Mouse (Mus musculus) natural killer cell, adult 2 months (primary cell): ENCODE measurements around the gene Gm7271.

ENCODE experiments used
- DNase-seq, 2 experiments: peaks; one replicate each; pipeline ENCODE4 v3.0.0; 2022; ENCODE audit warnings: low spot score in 2 of 2

The Gm7271 gene

GRCm38 (mm10) chr5:76483811-76484210 lies at the start of gene Gm7271:
TSS of gene Gm7271 (plus strand) at chr5:76484040.
- DNase-seq: no peak

GRCm38 (mm10) chr5:76437100-76437499 lies 46.7 kb upstream of the Gm7271 start:
- no peak for DNase-seq

- DNase-seq: no peak
These were observed 46.1 kb upstream of the Gm7271 start for GRCm38 (mm10) chr5:76437696-76438095.

- DNase-seq: no peak
These were observed 42.4 kb upstream of the Gm7271 start for GRCm38 (mm10) chr5:76441431-76441830.

- DNase-seq: no peak
These were observed 8.9 kb upstream of the Gm7271 start for GRCm38 (mm10) chr5:76474931-76475330.

GRCm38 (mm10) chr5:76476873-76477272 lies 7.0 kb upstream of the Gm7271 start:
- no peak for DNase-seq

- no peak for DNase-seq
These were observed 6.1 kb upstream of the Gm7271 start for GRCm38 (mm10) chr5:76477764-76478163.

- DNase-seq: no peak
These were observed 11.3 kb downstream of the Gm7271 start for GRCm38 (mm10) chr5:76495126-76495525.

GRCm38 (mm10) chr5:76522446-76522845 lies 38.6 kb downstream of the Gm7271 start:
- no peak for DNase-seq

GRCm38 (mm10) chr5:76524623-76525022 lies 40.8 kb downstream of the Gm7271 start:
- DNase-seq: no peak

- DNase-seq: no peak
These were observed 41.2 kb downstream of the Gm7271 start for GRCm38 (mm10) chr5:76525066-76525465.

- DNase-seq: no peak
These were observed 42.0 kb downstream of the Gm7271 start for GRCm38 (mm10) chr5:76525829-76526228.

GRCm38 (mm10) chr5:76529040-76529703 lies 45.3 kb downstream of the Gm7271 start, which contains the start of gene Exoc1:
TSS of gene Exoc1 (plus strand) at chr5:76529311.
- peak; percentile 93 to 94 for DNase-seq

GRCm38 (mm10) chr5:76529704-76530066 lies 45.8 kb downstream of the Gm7271 start:
- DNase-seq: no peak

- DNase-seq: no peak
These were observed 49.3 kb downstream of the Gm7271 start for GRCm38 (mm10) chr5:76533186-76533585.

- no peak for DNase-seq
These were observed 52.4 kb downstream of the Gm7271 start for GRCm38 (mm10) chr5:76536231-76536630.

GRCm38 (mm10) chr5:76537578-76537977 lies 53.7 kb downstream of the Gm7271 start:
- DNase-seq: no peak

- DNase-seq: no peak
These were observed 56.3 kb downstream of the Gm7271 start for GRCm38 (mm10) chr5:76540181-76540580.

GRCm38 (mm10) chr5:76540842-76541241 lies 57.0 kb downstream of the Gm7271 start:
- DNase-seq: no peak

GRCm38 (mm10) chr5:76543200-76543599 lies 59.4 kb downstream of the Gm7271 start:
- no peak for DNase-seq

- no peak for DNase-seq
These were observed 66.6 kb downstream of the Gm7271 start for GRCm38 (mm10) chr5:76550426-76550825.

- peak; percentile 66 to 78 for DNase-seq
These were observed 81.5 kb downstream of the Gm7271 start for GRCm38 (mm10) chr5:76565321-76565720.
